Mouse (Mus musculus): ENCODE measurements around the gene Zzz3. TPM values are rescaled to one million over a fixed set of nuclear protein-coding genes. Genes with fewer than 3 reads are reported as not detected.

The Zzz3 gene
- total RNA-seq, 2 experiments from 2014 or later: 45.3 to 45.7 TPM

DNA sequence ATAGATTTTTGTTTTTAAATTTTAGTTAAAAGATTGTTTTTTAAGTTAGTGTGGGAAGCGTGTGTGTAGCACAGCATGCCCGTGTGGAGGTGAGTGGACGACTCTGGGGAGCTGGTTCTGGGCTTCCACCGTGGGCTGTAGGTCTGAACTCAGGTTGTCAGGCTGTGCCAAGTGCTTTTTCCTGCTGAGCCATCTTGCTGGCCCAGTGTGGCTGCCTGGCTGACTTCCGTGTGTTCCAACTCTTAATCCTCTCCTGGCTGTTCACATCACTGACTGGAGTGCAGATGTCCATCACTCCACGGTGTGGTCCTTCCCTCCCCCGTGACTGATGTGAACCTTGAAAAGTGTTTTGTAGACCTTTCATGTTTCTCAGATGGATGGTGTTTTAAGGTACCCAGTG is 36.1 kb upstream of the Zzz3 start:
- H3K27ac ChIP-seq: no peak overlapping the region
- TF ChIP-seq CTCF (conservative IDR thresholded peaks at IDR 0.05): no peak
- no peak for DNase-seq (ENCODE audit: low spot score in 2 of 2)
- H3K4me3 ChIP-seq: no peak overlapping the region

DNA sequence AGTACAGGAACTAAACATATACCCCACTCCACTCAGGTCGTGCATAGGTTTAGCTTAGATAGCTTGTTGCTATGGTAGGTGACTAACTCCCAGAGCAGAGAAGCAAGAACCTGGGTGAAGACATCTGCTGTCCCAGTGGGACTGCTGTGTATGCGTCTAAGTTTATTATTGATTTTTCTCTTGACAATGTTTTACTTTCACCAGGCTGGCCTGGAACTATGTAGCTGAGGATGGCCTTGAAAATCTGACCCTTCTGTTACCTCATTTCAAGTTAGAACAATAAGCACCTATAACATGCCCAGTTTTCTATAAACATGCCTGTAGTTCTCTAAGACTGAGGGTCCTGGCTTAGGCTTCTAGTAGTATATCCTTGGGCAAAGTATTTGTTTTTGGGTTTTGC is 31.1 kb upstream of the Zzz3 start:
- no peak for DNase-seq (ENCODE audit: low spot score in 2 of 2)
- Histone ChIP-seq H3K4me3 (no peak overlapping the region), H3K27ac (no peak overlapping the region)
- no peak for TF ChIP-seq CTCF (conservative IDR thresholded peaks at IDR 0.05)

DNA sequence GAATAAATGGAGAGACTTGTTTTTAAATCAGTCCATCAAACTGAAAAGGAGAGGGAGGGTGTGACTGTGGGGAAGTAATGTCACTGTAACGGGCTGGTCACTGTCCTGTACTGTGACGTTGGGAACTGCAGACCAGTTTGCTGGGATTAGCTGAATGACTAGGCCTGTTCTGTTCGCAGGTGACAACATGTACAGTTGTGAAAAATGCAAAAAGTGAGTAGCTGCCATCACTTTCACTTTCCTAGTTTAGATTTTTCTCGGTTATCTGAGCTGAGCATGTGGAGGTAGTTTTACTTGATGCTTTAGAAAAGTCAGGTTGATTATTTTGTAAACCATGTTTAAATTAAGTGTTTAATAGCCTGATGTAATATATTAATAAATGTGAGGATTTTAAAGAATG is 19.2 kb upstream of the Zzz3 start:
- Histone ChIP-seq H3K27ac (no peak overlapping the region), H3K4me3 (no peak overlapping the region)
- DNase-seq (ENCODE audit: low spot score in 2 of 2): no peak
- TF ChIP-seq CTCF (conservative IDR thresholded peaks at IDR 0.05): no peak

DNA sequence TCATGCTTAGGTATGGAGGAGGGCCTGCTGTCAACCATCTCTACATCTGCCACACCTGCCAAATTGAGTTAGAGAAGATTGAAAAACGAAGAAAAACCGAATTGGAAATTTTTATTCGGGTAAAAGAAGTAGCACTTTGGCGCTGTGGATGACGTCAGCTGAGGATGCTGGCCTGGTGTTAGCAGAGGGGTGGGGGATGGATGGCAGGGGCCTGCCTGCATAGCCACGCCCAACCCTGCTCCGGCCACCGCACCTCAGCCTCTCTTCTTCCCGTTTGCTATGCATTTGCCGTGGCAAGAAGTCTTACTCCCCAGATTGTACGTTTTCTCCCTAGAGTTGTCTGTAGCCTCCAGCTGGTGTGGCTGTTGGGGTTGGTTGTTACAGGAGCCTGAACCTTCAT is 11.2 kb upstream of the Zzz3 start:
- no peak overlapping the region for H3K4me3 ChIP-seq
- no peak overlapping the region for H3K27ac ChIP-seq
- DNase-seq (ENCODE audit: low spot score in 2 of 2): no peak
- TF ChIP-seq CTCF (conservative IDR thresholded peaks at IDR 0.05): no peak

DNA sequence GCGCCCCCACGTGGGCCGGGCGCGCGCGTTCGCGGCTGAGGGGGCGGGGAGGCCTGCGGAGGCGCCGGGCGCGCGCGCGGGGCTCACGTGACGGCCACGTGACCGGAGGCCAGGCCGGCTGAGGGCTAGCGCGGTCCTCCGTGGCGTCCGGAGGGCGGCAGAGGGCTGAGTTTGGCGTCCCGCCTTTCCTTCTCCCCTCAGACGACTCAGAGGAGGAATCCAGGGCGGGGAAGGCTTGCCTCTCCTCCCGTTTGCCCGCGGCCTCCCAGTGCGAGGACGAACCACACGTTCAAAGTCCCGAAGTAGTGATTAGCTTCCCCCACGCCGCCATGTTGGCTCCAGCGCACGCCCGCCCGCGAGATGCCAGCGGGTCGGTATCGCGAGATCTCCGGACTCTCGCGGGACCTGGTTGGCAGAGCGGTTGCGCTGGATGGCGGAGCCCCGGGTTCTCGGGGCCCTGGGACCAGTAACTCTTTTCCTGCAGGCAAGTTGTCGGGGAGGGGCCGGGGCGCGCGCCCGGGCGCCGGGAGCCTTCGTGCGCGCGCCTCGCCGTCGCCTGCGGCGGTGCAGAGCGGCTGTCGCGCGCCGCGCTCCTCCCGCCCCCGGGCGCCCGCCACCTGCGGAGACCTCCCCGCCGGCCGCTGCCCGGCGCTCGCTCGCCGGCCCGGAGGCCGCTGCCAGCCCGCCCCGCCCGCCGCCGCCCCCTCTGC is 1.2 kb downstream of the Zzz3 start:
- DNase-seq (ENCODE audit: low spot score in 2 of 2): peak; percentile 92 to 97
- Histone ChIP-seq H3K27ac (peak overlapping the region; percentile 100), H3K4me3 (peak overlapping the region; percentile 87)
- no peak for TF ChIP-seq CTCF (conservative IDR thresholded peaks at IDR 0.05)

DNA sequence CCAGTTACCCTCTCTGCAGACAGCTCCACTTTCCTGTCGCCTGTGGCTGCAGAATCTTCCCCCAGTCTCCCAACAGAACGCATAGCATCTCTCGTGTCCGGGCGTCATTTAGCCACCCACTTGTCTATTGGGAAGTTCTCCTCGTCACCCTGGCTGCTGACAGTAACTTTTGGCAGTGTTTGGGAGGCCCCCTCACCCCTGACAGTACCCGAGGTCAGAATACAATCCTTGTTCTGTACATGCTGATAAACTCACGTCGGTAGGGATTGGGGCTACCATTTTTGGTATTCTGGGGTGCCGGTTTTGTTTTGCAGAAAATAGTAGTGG is 1.7 kb downstream of the Zzz3 start:
- TF ChIP-seq CTCF (conservative IDR thresholded peaks at IDR 0.05): no peak
- H3K27ac ChIP-seq: peak overlapping the region; percentile 100
- H3K4me3 ChIP-seq: peak overlapping the region; percentile 87
- peak; percentile 15 to 28 for DNase-seq (ENCODE audit: low spot score in 2 of 2)

DNA sequence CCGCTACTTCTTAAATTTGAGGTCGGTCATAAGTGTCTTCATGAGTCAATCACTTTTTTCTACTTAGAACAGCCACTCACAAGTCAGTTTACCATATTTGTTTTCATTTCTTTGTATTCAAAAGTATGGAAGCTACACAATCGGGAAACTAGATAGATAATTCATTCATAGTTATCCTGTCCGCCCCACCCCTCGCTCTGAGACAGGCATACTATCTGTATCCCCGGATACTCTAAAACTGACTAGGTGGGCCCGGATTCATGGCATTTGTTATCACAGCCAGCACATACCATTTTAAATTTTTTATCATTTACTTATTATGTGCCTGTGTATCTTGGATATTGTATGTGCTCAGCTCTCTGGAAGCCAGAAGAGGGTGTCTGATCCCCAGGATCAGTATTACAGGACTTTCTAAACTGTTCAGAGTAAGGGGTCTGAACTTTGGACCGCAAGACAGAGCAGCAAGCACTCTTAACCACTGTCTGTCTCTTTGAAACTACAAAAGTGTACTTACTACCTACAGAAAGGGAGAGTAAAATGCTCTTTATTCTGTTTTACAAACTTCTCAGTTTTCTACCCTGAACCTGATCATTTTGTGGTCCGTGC is 2.2 kb downstream of the Zzz3 start:
- H3K4me3 ChIP-seq: peak overlapping the region; percentile 87
- peak overlapping the region; percentile 100 for H3K27ac ChIP-seq
- TF ChIP-seq CTCF (conservative IDR thresholded peaks at IDR 0.05): peak; percentile 35; the same call in 1 of the 2 replicates
- no peak for DNase-seq (ENCODE audit: low spot score in 2 of 2)

DNA sequence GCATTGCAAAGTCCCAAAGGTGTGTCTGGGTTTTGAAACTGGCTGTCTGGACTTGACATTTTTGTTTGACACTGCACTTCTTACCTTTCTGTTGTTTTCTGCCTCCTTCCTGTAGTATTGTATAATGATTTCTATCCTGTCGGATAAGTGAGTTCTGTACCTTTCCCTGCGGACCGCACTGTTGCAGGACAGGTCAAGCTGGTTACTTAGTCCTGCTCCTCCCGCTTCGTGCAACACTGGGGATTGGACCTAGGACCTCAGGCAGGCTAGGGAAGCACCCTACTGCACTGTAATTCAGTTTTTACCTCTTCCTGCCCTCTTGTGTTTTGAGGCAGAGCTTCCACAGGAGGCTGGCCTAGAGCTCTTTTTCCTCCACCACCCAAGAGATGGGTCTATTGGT is 5.2 kb downstream of the Zzz3 start:
- H3K27ac ChIP-seq: no peak overlapping the region
- H3K4me3 ChIP-seq: no peak overlapping the region
- TF ChIP-seq CTCF (conservative IDR thresholded peaks at IDR 0.05): no peak
- no peak for DNase-seq (ENCODE audit: low spot score in 2 of 2)

DNA sequence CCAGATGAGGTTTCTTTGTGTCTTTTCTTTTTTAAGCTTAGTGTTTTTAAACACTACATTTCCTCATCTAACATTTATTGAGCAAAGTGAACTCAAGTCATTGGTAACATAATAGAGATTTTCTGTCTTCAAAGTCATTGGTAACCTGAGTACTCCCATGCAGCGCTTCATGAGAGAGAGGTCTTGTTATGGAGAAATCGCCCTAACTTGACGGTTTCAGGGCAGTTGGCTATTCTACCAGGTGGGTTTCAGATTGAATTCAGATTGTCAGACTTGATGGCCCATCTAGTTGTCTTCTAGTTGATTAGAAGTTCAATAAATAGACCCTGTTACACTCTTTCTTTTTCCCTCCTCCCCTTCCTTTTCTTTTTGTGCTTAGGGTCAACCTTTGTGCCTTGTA is 5.6 kb downstream of the Zzz3 start:
- no peak for TF ChIP-seq CTCF (conservative IDR thresholded peaks at IDR 0.05)
- H3K27ac ChIP-seq: no peak overlapping the region
- no peak for DNase-seq (ENCODE audit: low spot score in 2 of 2)
- no peak overlapping the region for H3K4me3 ChIP-seq

DNA sequence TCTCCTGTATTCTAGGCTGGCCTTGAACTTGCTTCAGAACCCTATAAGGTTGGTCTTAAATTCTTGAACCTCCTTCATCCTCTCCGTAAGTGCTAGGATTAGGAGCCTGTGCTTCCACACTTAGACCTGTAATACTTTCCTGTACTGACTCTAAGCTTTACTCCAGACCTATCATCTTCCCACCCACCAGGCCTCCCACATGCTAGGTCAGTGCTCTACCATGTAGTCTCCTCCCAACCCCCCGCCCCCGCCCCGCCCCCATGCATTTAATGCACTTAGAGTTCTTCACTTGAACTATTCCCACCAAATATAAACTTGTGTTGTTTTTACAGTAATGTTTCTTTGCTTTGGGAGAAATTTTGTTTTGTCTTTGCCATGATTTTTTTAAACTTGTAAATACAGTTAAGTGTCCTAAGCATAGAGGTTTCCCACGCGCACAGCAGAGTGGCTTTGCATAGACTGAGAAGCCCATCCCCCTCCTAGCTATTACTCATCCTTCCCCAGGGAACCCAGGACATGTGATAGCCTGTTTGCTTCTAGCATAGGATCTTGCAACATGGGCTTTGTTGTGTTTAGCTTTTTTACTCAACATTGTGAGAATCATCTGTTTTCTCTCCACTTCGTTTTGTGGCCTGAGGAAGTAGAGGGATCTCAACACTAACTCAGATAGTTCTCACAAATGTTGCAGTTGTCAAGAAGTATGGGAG is 6.8 kb downstream of the Zzz3 start:
- no peak overlapping the region for H3K4me3 ChIP-seq
- peak overlapping the region; percentile 56 for H3K27ac ChIP-seq
- DNase-seq (ENCODE audit: low spot score in 2 of 2): no peak
- no peak for TF ChIP-seq CTCF (conservative IDR thresholded peaks at IDR 0.05)

DNA sequence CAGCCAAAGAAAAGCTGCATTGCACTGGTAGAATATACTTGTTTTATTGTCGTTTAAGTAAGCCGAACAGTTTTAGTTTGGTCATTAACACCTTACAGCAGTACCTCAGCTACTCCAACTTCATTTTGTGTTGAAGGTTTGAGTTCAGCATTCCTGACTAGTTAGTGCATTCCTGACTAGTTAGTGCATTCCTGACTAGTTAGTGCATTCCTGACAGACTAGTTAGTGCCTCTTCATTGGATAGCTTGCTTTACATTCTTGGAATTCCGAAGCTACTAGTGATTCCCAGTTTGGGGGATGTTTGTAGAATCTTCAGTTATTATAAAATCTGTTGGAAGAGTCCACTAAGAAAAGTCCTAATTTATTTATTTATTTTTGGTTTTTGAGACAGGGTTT is 7.4 kb downstream of the Zzz3 start:
- no peak for TF ChIP-seq CTCF (conservative IDR thresholded peaks at IDR 0.05)
- no peak for DNase-seq (ENCODE audit: low spot score in 2 of 2)
- Histone ChIP-seq H3K27ac (peak overlapping the region; percentile 87), H3K4me3 (no peak overlapping the region)

DNA sequence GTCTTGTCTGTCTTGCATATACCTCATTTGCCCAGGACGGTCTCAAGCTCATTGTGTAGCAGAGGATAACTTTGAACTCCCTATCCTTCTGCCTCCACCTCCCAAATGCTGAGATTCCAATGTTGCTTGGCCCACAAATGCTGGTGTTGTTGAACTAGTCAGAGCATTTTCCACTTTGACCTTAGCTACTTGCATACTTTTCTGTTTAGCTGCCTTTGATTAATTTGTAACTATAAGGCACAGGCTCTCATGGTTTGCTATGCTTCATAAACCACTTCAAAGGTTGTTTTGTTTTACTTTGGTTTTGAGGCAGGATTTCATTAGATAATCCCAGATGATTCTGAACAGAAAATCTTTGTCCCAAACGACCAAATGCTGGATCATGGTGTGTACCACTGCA is 8.6 kb downstream of the Zzz3 start:
- TF ChIP-seq CTCF (conservative IDR thresholded peaks at IDR 0.05): no peak
- no peak for DNase-seq (ENCODE audit: low spot score in 2 of 2)
- Histone ChIP-seq H3K4me3 (no peak overlapping the region), H3K27ac (peak overlapping the region; percentile 87; the same call in 1 of the 2 replicates)

DNA sequence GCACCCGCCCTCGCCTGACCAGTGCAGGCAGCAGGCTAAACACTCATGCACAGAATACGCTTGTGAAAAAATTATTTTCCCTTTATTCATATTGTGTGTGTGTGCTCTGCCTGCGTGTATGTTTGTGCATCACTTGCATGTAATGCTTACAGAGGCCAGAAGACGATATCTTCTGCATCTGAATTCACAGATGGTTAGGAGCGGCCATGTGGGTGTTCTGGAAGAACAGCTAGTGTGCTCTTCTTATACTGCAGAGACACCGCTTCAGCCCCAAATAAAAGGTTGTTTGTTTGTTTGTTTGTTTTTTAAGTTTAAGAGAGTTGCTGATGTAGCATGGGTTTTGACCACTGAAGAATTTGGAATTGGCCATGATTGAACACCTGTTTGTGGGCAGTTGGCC is 10.1 kb downstream of the Zzz3 start:
- TF ChIP-seq CTCF (conservative IDR thresholded peaks at IDR 0.05): 0 out of 2 replicates have a peak, but pooled peaks have one; percentile 12
- DNase-seq (ENCODE audit: low spot score in 2 of 2): peak in 1 of 2 experiments; percentile 29
- peak overlapping the region; percentile 87 for H3K27ac ChIP-seq
- H3K4me3 ChIP-seq: no peak overlapping the region
